Mouse (Mus musculus) midbrain, postnatal 0 days (tissue): ENCODE results near the gene Mn1. TPM values are rescaled to one million over a fixed set of nuclear protein-coding genes. Genes with fewer than 3 reads are reported as not detected.

ENCODE experiments used
- ATAC-seq: fragments of 200-750 bp; cut with Nextera tagmentation; 2 replicates; pipeline ENCODE4 v1.8.0; 2017; ENCODE audit warnings: moderate number of reproducible peaks, mild to moderate bottlenecking, moderate TSS enrichment, moderate library complexity; ENCODE audit not compliant: low FRiP score
- DNase-seq: peaks from one replicate; pipeline ENCODE4 v3.0.0-alpha.2; 2015; ENCODE audit warnings: low spot score
- H3K27ac ChIP-seq: fragments of 300-500 bp; sonication (generic); 2 replicates; pipeline ENCODE4 v1.5.1; 2014; ENCODE audit warnings: low read depth, mild to moderate bottlenecking, low read length, mixed read lengths
- H3K27me3 ChIP-seq: fragments of 300-500 bp; sonication (generic); 2 replicates; pipeline ENCODE4 v1.6.1; 2014; ENCODE audit warnings: low read length, control low read depth, mixed read lengths; ENCODE audit not compliant: insufficient read depth
- H3K36me3 ChIP-seq: fragments of 300-500 bp; sonication (generic); 2 replicates; pipeline ENCODE4 v1.6.1; 2014; ENCODE audit warnings: low read length, control low read depth, mixed read lengths; ENCODE audit not compliant: insufficient read depth
- H3K4me1 ChIP-seq: fragments of 300-500 bp; sonication (generic); 2 replicates; pipeline ENCODE4 v1.6.1; 2014; ENCODE audit warnings: mild to moderate bottlenecking, control low read depth, antibody characterized with exemption, low read length, mixed read lengths; ENCODE audit not compliant: insufficient read depth
- H3K4me2 ChIP-seq: fragments of 300-500 bp; sonication (generic); 2 replicates; pipeline ENCODE4 v1.6.1; 2014; ENCODE audit warnings: low read depth, mild to moderate bottlenecking, low read length, mixed read lengths; ENCODE audit not compliant: poor library complexity, severe bottlenecking
- H3K4me3 ChIP-seq: fragments of 300-500 bp; sonication (generic); 2 replicates; pipeline ENCODE4 v1.5.1; 2014; ENCODE audit warnings: low read depth, mild to moderate bottlenecking, low read length, moderate library complexity
- H3K9ac ChIP-seq: fragments of 300-500 bp; sonication (generic); replicated peaks from 2 replicates; pipeline ENCODE4 v1.6.1; 2014; ENCODE audit warnings: mild to moderate bottlenecking, low read length, moderate library complexity, mixed read lengths; ENCODE audit not compliant: poor library complexity, severe bottlenecking
- H3K9me3 ChIP-seq: fragments of 300-500 bp; sonication (generic); 2 replicates; pipeline ENCODE4 v1.6.1; 2016; ENCODE audit warnings: low read length, control low read depth
- CTCF ChIP-seq: IDR thresholded peaks from 2 replicates; pipeline ENCODE4 v1.5.1; 2016; ENCODE audit warnings: antibody characterized with exemption, mild to moderate bottlenecking
- WGBS: fragments of 180-500 bp; shearing (Covaris S2); extraction: QIAGEN DNeasy Blood & Tissue Kit; methylation state at CpG from one replicate; pipeline ENCODE4 v1.1.7; 2014; 5-methylcytosine and 5-hydroxymethylcytosine counted together
- polyA plus RNA-seq: library from polyadenylated mRNA; unstranded; fragments of >200 nt; fragmentation: Nextera tagmentation; extraction: Ambion mirVana; gene quantifications from 2 replicates; pipeline ENCODE4 v1.2.1, GENCODE M21; 2015
- total RNA-seq: library from RNA; depleted of rRNA; stranded (reverse); fragments of >200 nt; gene quantifications from 2 replicates; pipeline ENCODE4 v1.2.3, GENCODE M21; 2014

Mn1 gene
- total and polyA plus RNA-seq, 2 experiments from 2014 or later, result 49.6 to 139 TPM

- Histone ChIP-seq H3K36me3 (peaks cover 11% of the 10 kb centered on the region; the same call in 1 of the 2 replicates), H3K4me2 (peak overlapping the region; percentile 92), H3K27ac (0 out of 2 replicates have a peak overlapping the region, but pooled peaks have one; percentile 38), H3K27me3 (no peaks in the 10 kb centered on the region), H3K9ac (peak overlapping the region; percentile 91), H3K4me3 (peak overlapping the region; percentile 90), H3K4me1 (peaks cover 12% of the 10 kb centered on the region), H3K9me3 (no peaks in the 10 kb centered on the region)
- TF ChIP-seq CTCF, result no peak
- no peak for ATAC-seq
- 17% methylated on average over 10 of the region's 10 CpGs for WGBS
- peak; percentile 72 for DNase-seq
These were observed 5.8 kb downstream of the Mn1 start for GRCm38 (mm10) chr5:111423011-111423410.

GRCm38 (mm10) chr5:111423616-111424015 lies 6.5 kb downstream of the Mn1 start:
- DNase-seq (no peak), ATAC-seq (no peak)
- H3K4me2 ChIP-seq, result peak overlapping the region; percentile 92
- H3K27me3 ChIP-seq, result no peaks in the 10 kb centered on the region
- H3K4me3 ChIP-seq, result peak overlapping the region; percentile 90
- H3K9ac ChIP-seq, result peak overlapping the region; percentile 91; the same call in 1 of the 2 replicates
- H3K36me3 ChIP-seq, result peaks cover 11% of the 10 kb centered on the region; the same call in 1 of the 2 replicates
- H3K4me1 ChIP-seq, result peaks cover 13% of the 10 kb centered on the region
- no peak for TF ChIP-seq CTCF
- no peaks in the 10 kb centered on the region for H3K9me3 ChIP-seq
- peak overlapping the region; percentile 34; the same call in 1 of the 2 replicates for H3K27ac ChIP-seq
- WGBS, result 21% methylated on average over 4 of the region's 4 CpGs

- no peaks in the 10 kb centered on the region for H3K27me3 ChIP-seq
- H3K4me2 ChIP-seq, result peak overlapping the region; percentile 92
- peaks cover 20% of the 10 kb centered on the region for H3K4me1 ChIP-seq
- DNase-seq, result no peak
- peak overlapping the region; percentile 90 for H3K4me3 ChIP-seq
- 0 out of 2 replicates have a peak overlapping the region, but pooled peaks have one; percentile 63 for H3K27ac ChIP-seq
- 36% methylated on average over 9 of the region's 9 CpGs for WGBS
- no peaks in the 10 kb centered on the region for H3K9me3 ChIP-seq
- peak overlapping the region; percentile 55 for H3K9ac ChIP-seq
- ATAC-seq, result no peak
- H3K36me3 ChIP-seq, result peaks cover 5% of the 10 kb centered on the region; the same call in 1 of the 2 replicates
- no peak for TF ChIP-seq CTCF
These were observed 8.7 kb downstream of the Mn1 start for GRCm38 (mm10) chr5:111425813-111426212.

- Histone ChIP-seq H3K9me3 (no peaks in the 10 kb centered on the region), H3K4me1 (peaks cover 23% of the 10 kb centered on the region), H3K36me3 (peaks cover 2% of the 10 kb centered on the region; the same call in 1 of the 2 replicates), H3K4me2 (peak overlapping the region; percentile 92), H3K4me3 (peak overlapping the region; percentile 90), H3K27ac (peak overlapping the region; percentile 63), H3K27me3 (no peaks in the 10 kb centered on the region), H3K9ac (peak overlapping the region; percentile 55)
- 26% methylated on average over 5 of the region's 5 CpGs for WGBS
- DNase-seq, result no peak
- no peak for ATAC-seq
- TF ChIP-seq CTCF, result no peak
These were observed 9.1 kb downstream of the Mn1 start for GRCm38 (mm10) chr5:111426249-111426648.

- Histone ChIP-seq H3K4me1 (peaks cover 26% of the 10 kb centered on the region), H3K9me3 (no peaks in the 10 kb centered on the region), H3K4me2 (peak overlapping the region; percentile 92), H3K4me3 (peak overlapping the region; percentile 90; the same call in 1 of the 2 replicates), H3K27ac (peak overlapping the region; percentile 32; the same call in 1 of the 2 replicates), H3K9ac (peak overlapping the region; percentile 20; the same call in 1 of the 2 replicates), H3K36me3 (no peaks in the 10 kb centered on the region), H3K27me3 (no peaks in the 10 kb centered on the region)
- 32% methylated on average over 6 of the region's 6 CpGs for WGBS
- peak; percentile 62 for DNase-seq
- no peak for ATAC-seq
- TF ChIP-seq CTCF, result no peak
These were observed 11.7 kb downstream of the Mn1 start for GRCm38 (mm10) chr5:111428882-111429281.

- Histone ChIP-seq H3K27me3 (no peaks in the 10 kb centered on the region), H3K9me3 (no peaks in the 10 kb centered on the region), H3K4me1 (peaks cover 34% of the 10 kb centered on the region), H3K4me2 (peak overlapping the region; percentile 92), H3K27ac (peak overlapping the region; percentile 32), H3K36me3 (no peaks in the 10 kb centered on the region), H3K4me3 (peak overlapping the region; percentile 16; the same call in 1 of the 2 replicates), H3K9ac (peak overlapping the region; percentile 44)
- DNase-seq, result no peak
- WGBS, result 26% methylated on average over 7 of the region's 7 CpGs
- ATAC-seq, result no peak
- no peak for TF ChIP-seq CTCF
These were observed 12.6 kb downstream of the Mn1 start for GRCm38 (mm10) chr5:111429726-111430125.
